Mouse (Mus musculus): ENCODE measurements around the gene Lpcat2.

Gene Lpcat2

DNA sequence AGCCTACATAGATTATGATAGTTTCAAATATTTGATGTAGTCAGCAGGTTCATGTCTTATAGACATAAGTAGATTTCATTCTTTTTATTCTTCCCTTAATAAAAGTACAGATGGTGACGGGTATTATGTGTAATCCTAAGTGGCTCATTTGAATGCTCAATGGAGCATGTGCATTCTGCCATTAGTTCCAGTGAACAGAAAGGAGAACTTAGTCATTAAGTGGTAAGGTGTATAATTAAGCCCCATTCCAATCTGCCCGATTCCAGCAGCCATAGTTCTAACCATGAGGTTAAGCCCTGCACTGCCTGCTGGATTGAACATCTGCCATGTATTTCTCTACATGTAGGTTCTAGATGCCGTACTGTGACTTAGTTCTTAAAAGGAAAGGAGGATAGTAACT, 66.6 kb downstream of the Lpcat2 start:
- no peak for DNase-seq

DNA sequence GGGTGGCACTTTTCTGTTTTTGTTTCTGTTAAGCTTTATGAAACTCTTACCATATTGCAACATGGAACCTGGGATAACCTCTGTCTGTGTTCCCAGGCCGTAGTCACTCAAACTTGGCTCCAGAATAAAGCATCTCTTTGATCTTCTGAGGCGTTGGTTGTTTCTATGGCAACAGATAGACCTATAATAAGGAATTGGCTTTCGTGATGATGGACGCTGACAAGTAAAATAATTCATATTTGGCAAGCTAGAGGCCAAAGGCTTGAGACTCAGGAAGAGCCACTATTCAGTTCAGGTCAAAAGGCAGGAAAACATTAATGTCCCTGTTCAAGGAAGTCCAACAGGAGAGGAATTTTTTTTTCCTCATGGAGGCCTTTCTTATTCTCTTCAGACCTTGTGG, 73.8 kb downstream of the Lpcat2 start:
- no peak for DNase-seq

DNA sequence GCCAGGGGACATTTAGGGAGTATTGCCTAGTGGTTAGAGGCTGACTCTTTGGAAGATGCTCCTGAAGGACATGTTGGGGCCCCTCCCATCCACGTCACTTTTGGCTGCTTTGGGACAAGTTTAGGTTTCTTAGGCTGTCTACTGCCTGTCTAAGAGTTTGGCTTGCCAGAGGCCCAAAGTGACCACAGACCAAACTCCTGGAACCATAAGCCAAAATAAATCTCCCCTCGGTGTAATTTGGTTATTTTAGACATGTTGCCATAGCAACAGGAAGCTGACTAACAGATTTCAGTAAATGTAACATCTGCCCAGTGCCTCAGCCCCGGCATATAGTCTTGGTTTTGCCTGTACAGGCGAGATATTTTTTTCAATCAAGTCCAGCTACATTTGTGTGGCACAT, 82.9 kb downstream of the Lpcat2 start:
- no peak for DNase-seq

DNA sequence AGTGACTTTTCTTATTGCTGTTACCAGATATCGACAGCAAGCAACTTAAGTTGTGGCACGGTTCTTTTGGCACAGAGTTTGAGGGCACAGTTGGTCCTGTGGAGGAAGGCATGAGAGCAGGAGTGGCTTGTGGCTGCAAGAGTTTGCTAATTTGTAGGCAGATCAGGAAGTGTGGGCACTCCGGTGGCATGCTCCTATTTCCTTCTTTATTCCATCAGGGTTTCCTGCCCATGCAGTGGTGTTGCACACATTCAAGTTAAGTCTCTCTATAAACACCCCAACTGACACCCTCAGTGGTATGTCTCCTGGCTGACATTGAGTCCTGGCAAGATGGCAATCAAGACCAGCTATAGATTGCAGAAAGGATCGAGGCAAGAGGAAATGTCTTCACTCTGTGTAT, 93.9 kb downstream of the Lpcat2 start:
- DNase-seq: no peak

DNA sequence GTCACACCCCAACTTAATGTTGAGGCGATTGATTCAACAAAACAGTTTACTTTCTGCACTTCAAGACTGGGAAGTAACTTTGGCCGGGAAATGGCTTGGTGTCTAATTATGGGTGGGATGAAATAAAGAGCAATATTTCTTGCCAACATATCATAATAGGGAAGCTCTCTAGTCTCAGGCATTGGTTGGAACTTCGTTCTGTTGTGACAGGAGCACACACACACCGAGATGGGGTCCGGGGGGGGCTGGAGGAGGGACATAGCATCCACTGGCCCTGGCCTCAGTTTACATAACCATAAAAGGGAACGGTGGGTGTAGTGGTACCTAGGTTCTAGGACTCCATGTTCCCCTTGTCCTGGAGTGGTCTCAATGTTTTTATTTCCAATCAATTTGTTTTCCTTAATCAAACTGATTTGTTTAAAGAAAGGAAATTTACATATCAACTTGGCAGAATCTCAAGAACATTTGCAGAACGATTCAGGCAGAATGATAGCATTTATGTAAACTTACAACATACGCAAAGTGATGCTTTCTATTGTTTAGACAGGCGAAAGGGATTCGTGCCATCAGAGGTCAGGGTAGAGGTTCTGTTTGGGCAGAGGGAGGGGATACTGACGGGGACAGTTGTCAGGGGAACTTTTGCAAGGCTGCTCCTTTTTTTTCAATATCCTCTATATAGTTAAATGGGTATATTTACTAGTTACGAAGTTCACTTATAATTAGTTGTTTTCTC, 95.7 kb downstream of the Lpcat2 start:
- DNase-seq: peak; percentile 26

DNA sequence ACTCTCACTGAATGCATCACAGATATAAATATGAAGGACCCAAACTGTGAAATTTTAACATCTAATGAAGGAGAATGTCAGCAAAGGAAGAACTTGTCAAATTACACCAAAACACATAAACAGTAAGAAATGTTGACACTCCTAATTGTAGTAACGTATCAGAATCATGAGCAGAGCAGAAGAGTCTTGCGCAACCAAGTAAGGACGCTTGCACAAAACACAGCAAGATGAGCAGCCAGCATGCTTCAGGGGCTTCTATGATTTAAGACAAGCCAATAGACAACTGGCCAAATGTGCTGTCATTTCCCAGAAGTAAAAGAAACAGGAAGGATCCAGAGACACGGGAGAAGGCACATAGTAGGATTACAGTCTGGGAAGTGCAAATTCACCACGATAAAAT, 98.9 kb downstream of the Lpcat2 start:
- peak; percentile 27 for DNase-seq

DNA sequence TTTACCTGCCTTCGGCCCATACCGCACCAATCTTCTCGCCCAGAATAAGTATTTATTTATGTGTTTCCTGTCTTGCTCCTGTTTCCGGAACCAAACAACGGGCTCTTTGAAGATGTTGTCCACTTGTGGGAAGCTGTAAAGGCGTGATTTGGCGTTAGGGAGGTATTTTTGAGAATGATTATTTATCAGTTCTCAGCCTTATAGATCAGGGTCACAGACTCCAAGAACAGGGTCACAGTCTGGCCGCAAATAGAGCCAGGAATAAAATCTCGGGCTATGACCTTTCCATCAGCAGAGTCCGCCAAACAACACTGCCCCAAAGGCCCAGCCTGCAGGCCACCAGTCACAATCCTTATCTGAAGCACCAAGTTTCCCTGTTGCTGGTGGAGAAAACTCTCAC, 104.6 kb downstream of the Lpcat2 start, which contains the start of gene Slc6a2:
Gene Slc6a2 (plus strand): TSS at position 301 of the 400 bp plus-strand sequence.
- no peak for DNase-seq

DNA sequence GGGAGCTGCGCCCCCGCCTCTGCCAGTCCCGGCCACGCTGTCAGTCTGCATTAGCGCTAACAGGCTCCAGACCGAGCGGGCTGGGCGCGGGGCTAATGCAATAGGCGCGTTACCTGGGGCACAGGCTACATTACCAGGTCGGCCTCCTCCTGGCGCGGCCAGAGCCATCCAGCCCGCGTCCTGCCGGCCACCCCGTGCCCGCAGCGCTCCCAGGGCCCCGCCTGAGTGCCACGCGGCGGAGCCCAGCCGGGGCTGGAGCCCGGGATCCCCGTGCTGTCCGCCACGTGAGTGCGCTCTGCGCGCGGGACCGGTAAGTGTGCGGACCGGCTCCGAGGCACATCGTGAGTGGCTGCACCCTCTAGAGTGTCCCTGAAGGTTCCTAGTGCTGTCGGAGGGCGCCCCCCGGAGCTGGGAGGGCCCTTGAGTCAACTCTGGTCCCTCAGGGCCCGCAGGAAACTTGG, 105.3 kb downstream of the Lpcat2 start:
- DNase-seq: peak; percentile 10

DNA sequence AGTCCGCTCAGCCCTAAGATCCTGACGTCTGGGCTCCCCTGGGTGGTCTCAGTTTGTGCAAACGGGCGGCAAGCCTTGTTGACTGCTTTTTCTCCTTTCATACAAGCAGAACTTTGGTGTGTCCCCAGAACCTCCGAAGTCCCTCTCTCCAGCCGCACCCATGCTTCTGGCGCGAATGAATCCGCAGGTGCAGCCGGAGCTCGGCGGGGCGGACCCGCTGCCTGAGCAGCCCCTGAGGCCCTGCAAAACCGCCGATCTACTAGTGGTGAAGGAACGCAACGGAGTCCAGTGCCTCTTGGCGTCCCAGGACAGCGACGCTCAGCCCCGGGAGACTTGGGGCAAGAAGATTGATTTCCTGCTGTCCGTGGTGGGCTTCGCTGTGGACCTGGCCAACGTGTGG, 105.9 kb downstream of the Lpcat2 start:
- DNase-seq: no peak

DNA sequence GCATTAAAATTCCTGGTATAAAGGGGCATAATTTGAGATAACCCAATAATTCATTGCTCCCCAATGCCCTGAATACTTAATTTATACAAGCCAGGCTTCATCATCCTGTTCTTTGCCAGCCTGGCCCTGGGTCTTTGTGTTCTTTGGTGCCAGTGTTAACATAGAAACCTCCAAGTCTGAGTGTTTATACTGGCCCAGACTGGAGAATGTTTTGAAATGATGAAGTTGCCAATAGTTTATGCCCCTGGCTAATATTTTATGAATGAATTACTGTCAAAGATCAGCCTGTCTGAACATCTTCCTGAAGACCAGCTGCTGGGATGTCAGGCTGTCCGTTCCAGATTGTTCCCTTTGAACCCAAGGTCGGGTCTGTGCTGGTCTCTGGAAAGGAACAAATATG, 109.4 kb downstream of the Lpcat2 start:
- no peak for DNase-seq

Data from lung, postnatal 36 days (tissue).